Mouse (Mus musculus) mammary gland, adult 2 months (tissue): Measurements from ENCODE around the gene Ints14. TPM values are rescaled to one million over a fixed set of nuclear protein-coding genes. Genes with fewer than 3 reads are reported as not detected.

Experiments
- polyA plus RNA-seq: library from polyadenylated mRNA; depleted of rRNA; stranded (reverse); fragments of >200 nt; gene quantifications from 2 replicates; pipeline ENCODE4 v1.2.3, GENCODE M21; 2012; ENCODE audit warnings: low replicate concordance; rRNA removed

Gene Ints14
- 9.8 and 17.1 TPM in 2 replicates for polyA plus RNA-seq

DNA sequence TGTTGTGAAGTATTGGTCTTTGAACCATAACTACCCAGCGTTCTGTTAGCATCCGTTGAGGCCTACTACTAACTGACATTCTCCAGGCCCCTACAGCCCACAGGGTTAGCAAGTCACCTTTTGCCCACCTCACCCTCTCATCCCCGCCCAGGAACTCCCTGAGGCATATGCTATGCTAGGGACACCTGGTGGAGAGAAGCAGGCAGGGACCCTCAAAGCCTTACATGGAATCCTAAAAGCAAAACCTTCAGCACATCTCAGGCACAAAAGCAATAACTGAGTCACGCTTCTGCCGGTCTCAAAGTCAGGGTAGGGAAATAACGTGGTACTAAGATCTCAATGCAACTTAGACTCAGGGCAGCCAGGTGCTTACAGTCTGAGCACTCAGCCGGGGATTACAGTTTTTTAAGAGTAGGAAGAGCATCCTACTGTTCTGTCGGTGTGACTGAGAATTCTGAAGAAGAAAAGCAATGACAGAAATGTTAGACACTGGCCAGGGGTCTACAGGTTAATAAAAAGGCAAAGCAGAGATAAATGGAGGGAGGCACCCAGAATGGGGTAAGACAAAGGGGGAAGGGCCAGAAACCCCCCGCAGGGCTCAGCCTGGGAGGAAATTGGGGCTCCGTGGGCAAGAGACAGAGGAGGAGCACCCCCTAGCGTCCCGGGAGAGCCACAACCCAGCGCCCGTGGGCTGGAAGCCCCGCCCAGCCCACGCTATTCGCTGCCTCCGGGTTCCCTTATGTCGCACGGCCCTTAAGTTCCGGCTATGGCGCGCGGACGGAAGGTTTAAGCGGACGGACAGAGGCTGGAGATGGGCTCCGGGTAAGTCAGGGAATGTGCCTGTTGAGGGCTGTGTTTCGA lies at the start of gene Ints14:
Gene Ints14, plus strand, starts transcription at position 789 of the 861 bp plus-strand sequence.

DNA sequence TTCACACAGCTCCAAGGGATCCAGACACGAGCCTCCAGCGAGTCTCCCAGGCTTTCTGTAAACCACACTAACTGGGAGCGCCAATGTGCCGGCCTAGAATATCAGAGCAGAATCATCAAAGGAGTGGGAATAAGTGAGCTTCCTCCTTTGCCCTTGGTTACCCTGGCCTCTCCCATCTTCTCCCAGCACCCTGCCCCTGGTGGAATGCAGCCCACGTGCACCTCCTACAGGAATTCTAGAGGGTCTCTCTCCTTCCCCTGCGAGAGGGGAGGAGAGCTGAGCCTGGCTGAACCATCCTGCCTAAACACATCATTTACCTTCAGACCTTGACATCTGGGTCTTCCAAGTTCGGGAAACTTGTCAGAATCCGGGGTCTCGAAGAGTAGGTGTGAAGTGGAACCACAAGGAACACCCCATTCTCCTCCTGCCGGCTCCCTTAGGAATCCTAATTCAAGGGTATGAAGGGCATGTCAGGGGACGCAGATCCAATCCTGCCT lies 9.5 kb upstream of the Ints14 start, which contains the start of gene Slc24a1:
Gene Slc24a1, minus strand, starts transcription at position 447 of the 497 bp plus-strand sequence.

DNA sequence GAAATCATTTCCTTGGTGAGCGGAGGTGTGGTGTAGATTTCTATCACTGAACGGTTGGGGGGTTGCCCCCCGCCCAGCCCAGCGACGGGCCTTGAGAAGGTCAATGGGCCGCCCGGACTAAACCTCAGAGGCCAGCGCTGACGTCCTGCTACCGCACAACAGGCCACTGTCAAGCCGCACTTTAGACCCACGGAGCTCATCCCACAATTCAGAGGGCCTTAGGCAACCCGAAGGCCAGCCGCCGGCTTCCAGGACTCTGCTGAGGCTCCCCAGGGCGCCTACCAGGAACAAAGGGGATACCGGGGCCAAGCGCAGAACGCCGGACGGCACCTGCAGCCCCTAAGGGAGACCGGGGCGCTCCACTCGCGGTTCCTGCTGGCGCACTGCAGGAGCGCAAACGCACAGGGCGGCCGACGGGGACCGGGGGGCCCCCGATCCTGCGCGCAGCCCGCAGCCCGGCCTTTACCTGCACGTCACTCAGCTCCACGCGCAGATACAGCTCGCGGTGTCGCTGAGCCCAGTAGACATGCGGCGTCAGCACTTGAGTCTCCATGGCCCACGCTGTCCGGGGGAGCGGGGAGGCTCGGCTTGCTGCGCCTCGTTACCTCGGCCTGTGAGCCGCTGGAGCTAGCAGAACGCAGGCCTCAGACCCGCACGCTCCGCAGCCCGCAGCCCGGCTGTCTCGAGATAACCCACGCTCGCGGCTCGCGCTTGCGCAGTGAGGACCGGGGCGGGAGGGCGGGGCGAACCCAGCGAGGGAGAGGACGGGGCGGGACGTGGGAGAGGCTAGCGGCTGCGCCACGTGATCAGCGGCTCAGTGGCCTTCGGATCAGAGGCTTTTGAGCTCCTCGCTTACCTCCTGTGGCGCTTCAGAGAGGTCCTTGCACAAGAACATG lies 60.5 kb downstream of the Ints14 start, which contains the start of gene Hacd3:
Gene Hacd3, minus strand, starts transcription at position 703 of the 896 bp plus-strand sequence.

DNA sequence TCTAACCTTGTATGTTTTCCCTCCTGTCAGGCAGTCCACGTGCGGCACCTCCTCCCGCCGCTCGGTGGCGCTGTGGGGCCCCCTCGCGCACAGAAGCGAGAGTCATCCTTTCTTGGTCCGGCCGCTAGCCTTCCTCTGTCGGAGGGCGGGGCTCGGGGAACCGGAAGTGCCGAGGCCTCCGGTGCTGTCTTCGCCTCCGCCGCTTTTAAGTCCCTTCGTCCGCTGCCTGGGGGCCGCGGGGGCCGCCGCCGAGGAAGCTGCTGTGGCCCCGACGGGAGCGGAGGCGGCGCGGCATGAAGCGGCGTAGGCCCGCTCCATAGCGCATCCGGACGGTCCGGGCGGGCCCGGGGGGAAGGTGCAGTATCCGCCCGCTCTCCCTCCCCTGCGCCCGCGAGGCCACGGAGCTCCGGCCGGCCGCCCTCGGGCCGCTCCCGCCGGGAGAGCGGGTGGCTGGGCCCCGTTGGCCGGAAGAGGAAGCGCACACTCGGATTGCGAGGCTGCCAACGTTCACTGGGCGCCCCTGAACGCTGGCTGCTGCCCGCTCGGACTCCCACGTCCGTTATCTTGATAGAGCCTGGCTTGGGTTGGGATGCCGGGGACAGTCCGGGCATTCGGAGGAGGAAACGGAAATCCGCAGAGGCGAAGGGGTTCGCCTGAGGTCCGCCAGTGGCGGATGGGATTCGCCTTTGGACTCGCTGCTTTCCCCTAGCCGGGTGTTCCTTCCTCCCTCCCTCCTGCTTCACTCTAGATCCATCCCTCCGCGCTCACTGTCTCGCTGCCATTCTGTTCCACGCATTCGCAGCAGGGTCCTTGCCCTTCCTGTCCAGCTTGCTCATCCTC lies 71.8 kb downstream of the Ints14 start, which contains the start of gene Dpp8:
Gene Dpp8, plus strand, starts transcription at position 146 of the 840 bp plus-strand sequence.

Other genes with a start within 250 kb of the Ints14 start
- 49.4 and 91.0 TPM in 2 replicates for gene Rab11a, start 223.1 kb upstream of the Ints14 start, polyA plus RNA-seq
- 10.3 and 13.2 TPM in 2 replicates for gene Dennd4a, start 149.6 kb upstream of the Ints14 start, polyA plus RNA-seq
- gene Slc24a1, start 9.3 kb upstream of the Ints14 start, polyA plus RNA-seq, result 0.09 TPM in 1 of 2 replicates, not detected in the other
- gene Hacd3, start 60.8 kb downstream of the Ints14 start, polyA plus RNA-seq, result 29.3 and 31.6 TPM in 2 replicates
- gene Dpp8, start 71.5 kb downstream of the Ints14 start, polyA plus RNA-seq, result 39.8 and 74.5 TPM in 2 replicates
- gene Igdcc4, start 140.6 kb downstream of the Ints14 start, polyA plus RNA-seq, result 9.8 and 12.4 TPM in 2 replicates
- 0.23 and 0.41 TPM in 2 replicates for gene Igdcc3, start 180.3 kb downstream of the Ints14 start, polyA plus RNA-seq
- 12.2 and 17.1 TPM in 2 replicates for gene Parp16, start 234.4 kb downstream of the Ints14 start, polyA plus RNA-seq